Mouse (Mus musculus) erythroblast, embryonic 14.5 days (primary cell): ENCODE measurements around the gene Cstf2.

Experiments used
- GATA1 ChIP-seq: IDR thresholded peaks from 2 replicates; pipeline ENCODE4 v1.6.1; 2012; ENCODE audit warnings: low read length, inconsistent platforms, mixed read lengths
- TAL1 ChIP-seq: IDR thresholded peaks from 3 replicates; pipeline ENCODE4 v1.6.1; 2012; ENCODE audit warnings: low read length, inconsistent platforms, mixed read lengths

DNA sequence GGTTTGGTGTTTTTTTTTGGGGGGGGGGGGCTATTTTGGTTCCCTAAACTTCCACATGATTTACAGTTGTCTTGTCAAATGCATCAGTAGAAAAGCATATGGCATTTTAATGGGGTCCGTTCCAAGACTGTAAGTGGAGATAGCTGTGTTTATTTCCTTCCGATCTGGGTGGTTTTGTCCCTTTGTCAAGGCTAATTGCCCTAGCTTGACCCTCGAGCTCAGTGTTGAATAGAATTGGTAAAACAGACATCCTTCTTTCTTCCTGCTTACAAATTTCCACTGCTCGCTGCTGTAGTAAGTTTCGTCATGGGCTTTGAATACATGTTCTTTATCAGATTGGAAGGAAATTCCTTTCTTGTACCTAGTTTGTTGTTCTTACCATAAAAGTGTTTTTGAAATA lies 38.3 kb upstream of the Cstf2 start:
- TF ChIP-seq GATA1 (no peak), TAL1 (no peak)
